Mouse (Mus musculus) embryonic facial prominence, embryonic 12.5 days (tissue): ENCODE data around the gene Macrod2. TPM values are rescaled to one million over a fixed set of nuclear protein-coding genes. Genes with fewer than 3 reads are reported as not detected.

ENCODE experiments used
- ATAC-seq: fragments of 200-750 bp; cut with Nextera tagmentation; 2 replicates; pipeline ENCODE4 v1.8.0; 2017; ENCODE audit not compliant: insufficient number of reproducible peaks, insufficient read depth, low FRiP score, low TSS enrichment
- H3K27ac ChIP-seq: fragments of 300-500 bp; sonication (generic); 2 replicates; pipeline ENCODE4 v1.5.1; 2016; ENCODE audit warnings: mild to moderate bottlenecking
- H3K27me3 ChIP-seq: fragments of 300-500 bp; sonication (generic); 2 replicates; pipeline ENCODE4 v1.6.1; 2016; ENCODE audit warnings: mild to moderate bottlenecking, moderate library complexity
- H3K36me3 ChIP-seq: fragments of 300-500 bp; sonication (generic); 2 replicates; pipeline ENCODE4 v1.6.1; 2016; ENCODE audit warnings: mild to moderate bottlenecking
- H3K4me1 ChIP-seq: fragments of 300-500 bp; sonication (generic); 2 replicates; pipeline ENCODE4 v1.6.1; 2016
- H3K4me2 ChIP-seq: fragments of 300-500 bp; sonication (generic); replicated peaks from 2 replicates; pipeline ENCODE4 v1.6.1; 2016; ENCODE audit warnings: mild to moderate bottlenecking, moderate library complexity
- H3K4me3 ChIP-seq: fragments of 300-500 bp; sonication (generic); 2 replicates; pipeline ENCODE4 v1.5.1; 2016; ENCODE audit warnings: mild to moderate bottlenecking
- H3K9ac ChIP-seq: fragments of 300-500 bp; sonication (generic); 2 replicates; pipeline ENCODE4 v1.6.1; 2016; ENCODE audit warnings: mild to moderate bottlenecking, moderate library complexity
- H3K9me3 ChIP-seq: fragments of 300-500 bp; sonication (generic); 2 replicates; pipeline ENCODE4 v1.6.1; 2016; ENCODE audit warnings: mild to moderate bottlenecking, moderate library complexity
- WGBS: fragments of 180-500 bp; shearing (Covaris S2); methylation state at CpG from one replicate; pipeline ENCODE4 v1.1.7; 2016; 5-methylcytosine and 5-hydroxymethylcytosine counted together
- polyA plus RNA-seq: library from polyadenylated mRNA; unstranded; fragments of >200 nt; fragmentation: Nextera tagmentation; extraction: Ambion mirVana; gene quantifications from 2 replicates; pipeline ENCODE4 v1.2.1, GENCODE M21; 2016

Macrod2 gene
- polyA plus RNA-seq, 1 experiment from 2014 or later, result 39.6 TPM

DNA sequence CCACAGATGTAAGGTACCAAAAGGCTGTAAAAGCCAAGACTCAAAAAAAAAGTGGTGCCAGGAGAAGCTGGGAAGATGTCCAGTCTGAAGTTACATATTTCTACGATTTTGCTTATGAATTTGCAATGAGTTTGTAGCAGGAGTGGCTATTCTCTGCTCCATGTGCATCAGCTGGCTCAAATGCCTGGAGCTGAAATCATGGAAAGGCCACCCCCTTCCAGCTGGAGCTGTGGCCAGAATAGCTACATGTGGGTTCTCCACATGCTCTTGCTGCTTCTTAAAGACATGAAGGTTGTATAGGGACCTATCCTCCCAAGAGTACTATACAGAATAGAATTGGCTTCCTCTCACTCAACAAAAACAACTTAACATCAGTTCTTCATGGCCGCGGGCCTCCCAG, 1777.6 kb downstream of the Macrod2 start:
- Histone ChIP-seq H3K4me2 (no peak overlapping the region), H3K4me1 (no peaks in the 10 kb centered on the region), H3K9ac (no peak overlapping the region), H3K9me3 (no peaks in the 10 kb centered on the region), H3K27me3 (no peaks in the 10 kb centered on the region), H3K27ac (no peak overlapping the region), H3K4me3 (no peak overlapping the region), H3K36me3 (no peaks in the 10 kb centered on the region)
- no peak for ATAC-seq
- 89% methylated on average over 3 of the region's 3 CpGs for WGBS

- H3K27ac ChIP-seq, result no peak overlapping the region
These were observed 1778.9 kb downstream of the Macrod2 start for GRCm38 (mm10) chr2:142174039-142174438.

GRCm38 (mm10) chr2:142186922-142187321, 1791.8 kb downstream of the Macrod2 start:
- Histone ChIP-seq H3K4me1 (no peaks in the 10 kb centered on the region), H3K4me3 (no peak overlapping the region), H3K4me2 (no peak overlapping the region), H3K9me3 (no peaks in the 10 kb centered on the region), H3K36me3 (no peaks in the 10 kb centered on the region), H3K27ac (no peak overlapping the region), H3K27me3 (no peaks in the 10 kb centered on the region), H3K9ac (no peak overlapping the region)
- ATAC-seq, result no peak
- WGBS, result 80% methylated on average over 2 of the region's 2 CpGs

More at GRCm38 (mm10) chr2:142174039-142174438, 1778.9 kb downstream of the Macrod2 start:
- no peak for ATAC-seq
- Histone ChIP-seq H3K9me3 (no peaks in the 10 kb centered on the region), H3K4me3 (no peak overlapping the region), H3K4me2 (no peak overlapping the region), H3K4me1 (no peaks in the 10 kb centered on the region), H3K36me3 (no peaks in the 10 kb centered on the region), H3K9ac (no peak overlapping the region), H3K27me3 (no peaks in the 10 kb centered on the region)
- 75% methylated on average over 2 of the region's 2 CpGs for WGBS

DNA sequence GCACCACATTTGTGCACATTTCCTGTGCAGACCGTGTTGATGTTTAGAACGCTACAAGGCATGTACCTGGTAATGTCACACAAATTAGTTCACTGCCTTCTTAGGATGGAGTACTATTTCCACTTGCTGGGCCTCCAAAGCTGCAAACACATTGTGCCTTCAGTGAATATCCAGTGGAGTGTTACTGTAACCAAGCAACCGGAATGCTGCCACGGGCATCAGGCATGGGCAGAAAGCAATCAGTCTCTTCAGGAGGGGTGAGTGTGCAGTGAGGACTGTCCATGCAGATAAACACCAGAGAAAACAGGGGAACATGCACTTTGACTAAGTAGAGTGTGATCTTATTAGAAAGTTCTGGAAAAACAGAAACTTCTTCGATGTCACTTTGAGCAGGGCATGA, 1792.3 kb downstream of the Macrod2 start:
- H3K9ac ChIP-seq, result no peak overlapping the region
- H3K9me3 ChIP-seq, result no peaks in the 10 kb centered on the region
- H3K27ac ChIP-seq, result no peak overlapping the region
- no peaks in the 10 kb centered on the region for H3K4me1 ChIP-seq
- H3K36me3 ChIP-seq, result no peaks in the 10 kb centered on the region
- no peak overlapping the region for H3K4me3 ChIP-seq
- no peaks in the 10 kb centered on the region for H3K27me3 ChIP-seq
- ATAC-seq, result no peak
- H3K4me2 ChIP-seq, result no peak overlapping the region
- WGBS, result 50% methylated on average over 5 of the region's 5 CpGs

GRCm38 (mm10) chr2:142217371-142217770, 1822.3 kb downstream of the Macrod2 start:
- 77% methylated on average over 1 of the region's 1 CpGs for WGBS
- ATAC-seq, result no peak

GRCm38 (mm10) chr2:142222137-142222921, 1827.2 kb downstream of the Macrod2 start:
- no peak overlapping the region for H3K4me2 ChIP-seq
- no peak for ATAC-seq
- no peak overlapping the region for H3K27ac ChIP-seq
- H3K36me3 ChIP-seq, result no peaks in the 10 kb centered on the region
- H3K4me3 ChIP-seq, result no peak overlapping the region
- 69% methylated on average over 8 of the region's 8 CpGs for WGBS
- H3K9me3 ChIP-seq, result no peaks in the 10 kb centered on the region
- H3K4me1 ChIP-seq, result no peaks in the 10 kb centered on the region
- no peak overlapping the region for H3K9ac ChIP-seq
- H3K27me3 ChIP-seq, result no peaks in the 10 kb centered on the region

More at GRCm38 (mm10) chr2:142217371-142217770, 1822.3 kb downstream of the Macrod2 start:
- no peaks in the 10 kb centered on the region for H3K4me1 ChIP-seq
- H3K27ac ChIP-seq, result no peak overlapping the region
- no peaks in the 10 kb centered on the region for H3K27me3 ChIP-seq
- H3K9ac ChIP-seq, result no peak overlapping the region
- H3K4me2 ChIP-seq, result no peak overlapping the region
- H3K4me3 ChIP-seq, result no peak overlapping the region
- no peaks in the 10 kb centered on the region for H3K36me3 ChIP-seq
- H3K9me3 ChIP-seq, result no peaks in the 10 kb centered on the region

GRCm38 (mm10) chr2:142222926-142223325, 1827.8 kb downstream of the Macrod2 start:
- H3K4me2 ChIP-seq, result no peak overlapping the region
- H3K9ac ChIP-seq, result no peak overlapping the region
- H3K9me3 ChIP-seq, result no peaks in the 10 kb centered on the region
- WGBS, result 76% methylated on average over 5 of the region's 5 CpGs
- no peak overlapping the region for H3K27ac ChIP-seq
- H3K27me3 ChIP-seq, result no peaks in the 10 kb centered on the region
- H3K4me3 ChIP-seq, result no peak overlapping the region
- no peaks in the 10 kb centered on the region for H3K36me3 ChIP-seq
- H3K4me1 ChIP-seq, result no peaks in the 10 kb centered on the region
- no peak for ATAC-seq

DNA sequence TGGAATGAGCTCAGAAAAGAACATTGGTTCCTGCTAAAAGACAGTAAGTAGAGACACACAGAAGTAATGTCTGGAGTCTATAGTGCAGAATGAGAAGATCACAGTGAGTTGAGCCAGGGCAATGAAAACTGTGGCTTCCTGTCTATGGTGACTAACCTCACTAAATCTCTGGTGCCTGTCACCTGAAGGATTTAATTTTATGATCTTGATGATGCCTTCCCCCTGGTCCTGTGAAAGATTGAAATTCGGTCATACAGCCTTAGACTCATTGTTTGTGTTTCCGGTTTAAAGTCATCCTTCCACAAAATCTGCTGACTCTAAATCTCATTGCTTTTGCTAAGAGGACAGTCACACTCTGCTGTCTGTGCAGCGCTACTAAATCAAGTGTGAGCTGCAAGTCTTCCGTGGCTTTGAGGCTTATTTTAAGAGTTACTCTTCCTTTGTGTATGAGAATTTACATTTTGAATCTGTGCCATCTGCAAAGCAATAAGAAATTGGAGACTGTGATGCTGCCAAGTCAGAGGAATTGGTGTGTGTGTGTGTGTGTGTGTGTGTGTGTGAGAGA, 1836.0 kb downstream of the Macrod2 start:
- H3K36me3 ChIP-seq, result no peaks in the 10 kb centered on the region
- no peaks in the 10 kb centered on the region for H3K4me1 ChIP-seq
- H3K27me3 ChIP-seq, result no peaks in the 10 kb centered on the region
- H3K9ac ChIP-seq, result no peak overlapping the region
- no peak overlapping the region for H3K4me3 ChIP-seq
- no peak overlapping the region for H3K27ac ChIP-seq
- ATAC-seq, result no peak
- H3K4me2 ChIP-seq, result no peak overlapping the region
- no peaks in the 10 kb centered on the region for H3K9me3 ChIP-seq
- WGBS, result 73% methylated on average over 4 of the region's 4 CpGs

DNA sequence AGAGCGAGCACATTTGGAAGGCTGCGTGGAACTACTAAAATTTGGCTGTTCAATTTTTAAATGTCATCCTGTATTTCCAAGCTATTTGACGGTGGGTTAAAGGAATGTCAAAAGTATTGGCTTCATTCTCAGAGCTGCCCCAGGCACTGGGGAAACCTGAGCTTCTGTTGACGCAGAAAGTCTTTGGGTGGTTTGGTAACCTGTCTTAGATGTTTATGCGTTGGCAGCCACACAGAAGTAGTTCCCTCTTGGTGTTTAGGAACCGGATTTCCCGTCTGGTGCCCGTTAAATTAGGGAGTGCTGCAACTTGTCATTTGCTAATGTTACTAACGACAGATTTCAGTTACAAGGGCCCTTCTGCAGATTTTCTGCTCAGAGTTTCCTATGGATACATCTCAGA, 1837.7 kb downstream of the Macrod2 start:
- no peak overlapping the region for H3K9ac ChIP-seq
- no peak for ATAC-seq
- whole genome bisulfite sequencing, result 26% methylated on average over 9 of the region's 9 CpGs

DNA sequence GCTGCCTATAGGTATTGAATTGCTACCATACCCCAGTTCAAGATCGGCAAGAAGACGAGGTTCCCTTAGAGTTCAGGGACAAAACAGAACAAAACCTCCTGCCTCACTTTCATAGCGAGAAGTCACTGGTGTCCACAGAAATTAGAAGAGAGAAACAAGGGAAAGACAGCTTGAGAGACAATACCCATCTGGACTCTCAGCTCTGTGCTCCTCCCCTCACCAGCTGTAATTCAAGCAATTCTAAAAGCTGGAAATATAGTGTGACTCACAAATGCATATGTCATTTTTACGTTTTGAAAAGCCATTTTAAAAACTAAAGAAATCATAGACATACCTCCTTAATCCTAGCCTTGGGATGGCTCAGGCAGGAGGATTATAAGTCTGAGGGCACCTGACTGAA, 1848.4 kb downstream of the Macrod2 start:
- WGBS, result 83% methylated on average over 4 of the region's 4 CpGs
- no peaks in the 10 kb centered on the region for H3K27me3 ChIP-seq
- H3K36me3 ChIP-seq, result no peaks in the 10 kb centered on the region
- no peak overlapping the region for H3K4me2 ChIP-seq
- H3K9me3 ChIP-seq, result no peaks in the 10 kb centered on the region
- H3K27ac ChIP-seq, result no peak overlapping the region
- H3K4me1 ChIP-seq, result no peaks in the 10 kb centered on the region
- no peak overlapping the region for H3K4me3 ChIP-seq
- no peak overlapping the region for H3K9ac ChIP-seq
- ATAC-seq, result no peak

More for the DNA sequence above, 1837.7 kb downstream of the Macrod2 start:
- no peaks in the 10 kb centered on the region for H3K27me3 ChIP-seq
- no peak overlapping the region for H3K4me2 ChIP-seq
- no peaks in the 10 kb centered on the region for H3K4me1 ChIP-seq
- H3K36me3 ChIP-seq, result no peaks in the 10 kb centered on the region
- no peak overlapping the region for H3K27ac ChIP-seq
- no peak overlapping the region for H3K4me3 ChIP-seq
- H3K9me3 ChIP-seq, result no peaks in the 10 kb centered on the region

DNA sequence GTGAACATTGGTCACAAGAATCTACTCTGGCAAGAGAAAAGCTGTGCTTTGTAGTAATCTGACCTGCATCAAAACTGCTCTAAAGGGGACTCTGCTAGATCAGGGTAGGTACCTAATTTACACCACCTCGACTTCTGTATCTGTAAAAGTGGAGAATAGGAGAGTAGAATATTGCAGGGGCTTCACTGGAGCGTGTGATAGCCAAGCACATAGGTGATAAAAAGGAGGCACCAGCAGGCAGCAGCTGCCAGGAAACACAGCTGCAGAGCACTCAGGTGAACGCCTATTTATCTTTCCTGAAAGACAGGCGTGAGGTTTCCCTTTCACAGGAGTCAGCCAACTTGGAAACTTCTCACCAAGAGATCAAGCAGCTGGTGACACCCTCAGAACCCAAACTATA, 1855.3 kb downstream of the Macrod2 start:
- WGBS, result 68% methylated on average over 4 of the region's 4 CpGs
- Histone ChIP-seq H3K36me3 (no peaks in the 10 kb centered on the region), H3K9me3 (no peaks in the 10 kb centered on the region), H3K27ac (no peak overlapping the region), H3K4me2 (no peak overlapping the region), H3K9ac (no peak overlapping the region), H3K4me1 (peaks cover 8% of the 10 kb centered on the region; the same call in 1 of the 2 replicates), H3K4me3 (no peak overlapping the region), H3K27me3 (no peaks in the 10 kb centered on the region)
- ATAC-seq, result no peak

DNA sequence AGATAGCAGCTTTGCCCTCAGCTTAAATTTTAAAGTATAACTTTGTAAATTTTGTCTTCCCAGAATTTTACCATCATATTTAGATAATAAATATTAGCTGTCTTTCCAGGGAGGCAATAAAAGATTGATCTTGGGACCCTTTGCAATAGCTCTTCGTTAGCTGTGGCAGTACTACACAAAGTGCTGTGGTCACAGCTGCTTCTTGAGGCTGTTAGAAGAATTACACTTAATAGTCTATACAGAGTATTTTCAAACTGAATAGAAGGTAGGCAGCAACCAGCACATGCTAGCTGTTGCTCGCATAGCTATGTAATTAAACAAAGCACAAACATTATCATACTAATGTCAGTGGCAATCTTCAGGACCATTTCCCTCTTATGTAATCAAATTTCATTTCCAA, 1856.4 kb downstream of the Macrod2 start:
- Histone ChIP-seq H3K27me3 (no peaks in the 10 kb centered on the region), H3K9me3 (no peaks in the 10 kb centered on the region), H3K4me2 (no peak overlapping the region), H3K4me1 (peaks cover 8% of the 10 kb centered on the region; the same call in 1 of the 2 replicates), H3K27ac (no peak overlapping the region), H3K36me3 (no peaks in the 10 kb centered on the region), H3K4me3 (no peak overlapping the region), H3K9ac (no peak overlapping the region)
- no peak for ATAC-seq
- 84% methylated on average over 2 of the region's 2 CpGs for WGBS
